Mouse (Mus musculus) thymus, adult 2 months (tissue): ENCODE results near the gene Gm49396. TPM values are rescaled to one million over a fixed set of nuclear protein-coding genes. Genes with fewer than 3 reads are reported as not detected.

Experiments
- DNase-seq: peaks from one replicate; pipeline ENCODE4 v3.0.0; 2021
- H3K27ac ChIP-seq: fragments of 200-500 bp; 2 replicates; pipeline ENCODE4 v1.5.1; 2012; ENCODE audit warnings: low read length, control low read depth; ENCODE audit not compliant: control insufficient read depth, insufficient read depth
- H3K27me3 ChIP-seq: fragments of 200-500 bp; 2 replicates; pipeline ENCODE4 v1.6.1; 2012; ENCODE audit warnings: mild to moderate bottlenecking, low read length, moderate library complexity, mixed read lengths; ENCODE audit not compliant: control insufficient read depth, insufficient read depth
- H3K36me3 ChIP-seq: fragments of 200-500 bp; 2 replicates; pipeline ENCODE4 v1.6.1; 2012; ENCODE audit warnings: mild to moderate bottlenecking, low read length, moderate library complexity; ENCODE audit not compliant: control insufficient read depth, insufficient read depth
- H3K4me1 ChIP-seq: fragments of 200-500 bp; replicated peaks from 2 replicates; pipeline ENCODE4 v1.6.1; 2012; ENCODE audit warnings: low read length; ENCODE audit not compliant: control insufficient read depth, insufficient read depth
- H3K4me3 ChIP-seq: fragments of 200-500 bp; 2 replicates; pipeline ENCODE4 v1.5.1; 2012; ENCODE audit warnings: mild to moderate bottlenecking, low read length, control low read depth, moderate library complexity; ENCODE audit not compliant: control insufficient read depth, insufficient read depth
- CTCF ChIP-seq: fragments of 200-500 bp; IDR thresholded peaks from 2 replicates; pipeline ENCODE4 v1.5.1; 2012; ENCODE audit warnings: mild to moderate bottlenecking, control low read depth, low read length, moderate library complexity, borderline replicate concordance; ENCODE audit not compliant: control insufficient read depth, poor library complexity, insufficient read depth; ENCODE audit errors: extremely low read depth
- POLR2A ChIP-seq: fragments of 200-500 bp; IDR thresholded peaks from 2 replicates; pipeline ENCODE4 v1.6.1; 2012; ENCODE audit warnings: mild to moderate bottlenecking, low read length, control low read depth, moderate library complexity; ENCODE audit not compliant: control insufficient read depth, poor library complexity, insufficient read depth; ENCODE audit errors: extremely low read depth
- WGBS: fragments of 180-500 bp; shearing (Covaris S2); methylation state at CpG from one replicate; pipeline ENCODE4 v1.1.7; 2018; 5-methylcytosine and 5-hydroxymethylcytosine counted together
- polyA plus RNA-seq: library from polyadenylated mRNA; depleted of rRNA; stranded (reverse); fragments of >200 nt; gene quantifications from 2 replicates; pipeline ENCODE4 v1.2.3, GENCODE M21; 2012

Gm49396 gene
- polyA plus RNA-seq, 1 experiment, result 8.8 TPM

- TF ChIP-seq CTCF (no peak), POLR2A (no peak)
- no peak for DNase-seq
- H3K4me1 ChIP-seq, result no peaks in the 10 kb centered on the region
- H3K36me3 ChIP-seq, result peaks cover 45% of the 10 kb centered on the region
- H3K4me3 ChIP-seq, result no peak overlapping the region
- 91% methylated on average over 10 of the region's 10 CpGs for WGBS
- no peak overlapping the region for H3K27ac ChIP-seq
- no peaks in the 10 kb centered on the region for H3K27me3 ChIP-seq
Measured at GRCm38 (mm10) chr7:30525954-30526353, 37.2 kb upstream of the Gm49396 start.

- Histone ChIP-seq H3K4me1 (no peaks in the 10 kb centered on the region), H3K36me3 (peaks cover 45% of the 10 kb centered on the region), H3K27me3 (no peaks in the 10 kb centered on the region), H3K4me3 (no peak overlapping the region), H3K27ac (no peak overlapping the region)
- TF ChIP-seq CTCF, result no peak
- no peak for TF ChIP-seq POLR2A
- WGBS, result 93% methylated on average over 17 of the region's 17 CpGs
- no peak for DNase-seq
Measured at GRCm38 (mm10) chr7:30526399-30526798, 36.7 kb upstream of the Gm49396 start.

DNA sequence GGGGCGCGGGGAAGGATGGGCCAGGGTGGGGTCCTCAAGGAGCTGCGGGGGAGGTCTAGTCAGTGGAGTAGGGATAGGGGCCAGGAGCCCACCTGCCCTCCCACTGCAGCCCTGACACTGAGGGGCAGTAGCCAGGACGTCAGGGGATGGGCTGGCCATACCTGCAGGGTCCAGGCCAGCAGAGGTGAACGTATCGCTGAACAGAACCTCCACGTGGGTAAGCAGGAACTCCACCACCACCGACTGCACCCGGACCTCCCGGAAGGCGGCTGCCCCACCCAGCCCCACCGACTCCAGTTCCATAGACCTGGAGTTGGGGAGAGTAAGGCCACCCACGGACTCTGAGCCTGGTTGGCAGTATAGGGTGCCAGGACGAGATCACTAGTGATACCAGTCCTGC, 36.2 kb upstream of the Gm49396 start:
- no peak for DNase-seq
- no peaks in the 10 kb centered on the region for H3K4me1 ChIP-seq
- no peaks in the 10 kb centered on the region for H3K27me3 ChIP-seq
- H3K27ac ChIP-seq, result no peak overlapping the region
- H3K4me3 ChIP-seq, result no peak overlapping the region
- TF ChIP-seq CTCF, result no peak
- no peak for TF ChIP-seq POLR2A
- peaks cover 48% of the 10 kb centered on the region for H3K36me3 ChIP-seq
- 95% methylated on average over 14 of the region's 14 CpGs for WGBS

GRCm38 (mm10) chr7:30531291-30531815, 31.8 kb upstream of the Gm49396 start:
- Histone ChIP-seq H3K4me3 (no peak overlapping the region), H3K4me1 (peaks cover 12% of the 10 kb centered on the region), H3K36me3 (peaks cover 44% of the 10 kb centered on the region), H3K27me3 (no peaks in the 10 kb centered on the region), H3K27ac (no peak overlapping the region)
- no peak for DNase-seq
- no peak for TF ChIP-seq CTCF
- TF ChIP-seq POLR2A, result no peak
- WGBS, result 86% methylated on average over 9 of the region's 9 CpGs

GRCm38 (mm10) chr7:30532931-30533330, 30.2 kb upstream of the Gm49396 start:
- no peak for DNase-seq
- 87% methylated on average over 8 of the region's 8 CpGs for WGBS
- Histone ChIP-seq H3K4me1 (peaks cover 12% of the 10 kb centered on the region), H3K27me3 (no peaks in the 10 kb centered on the region), H3K4me3 (no peak overlapping the region), H3K36me3 (peaks cover 31% of the 10 kb centered on the region), H3K27ac (no peak overlapping the region)
- TF ChIP-seq POLR2A (no peak), CTCF (no peak)

DNA sequence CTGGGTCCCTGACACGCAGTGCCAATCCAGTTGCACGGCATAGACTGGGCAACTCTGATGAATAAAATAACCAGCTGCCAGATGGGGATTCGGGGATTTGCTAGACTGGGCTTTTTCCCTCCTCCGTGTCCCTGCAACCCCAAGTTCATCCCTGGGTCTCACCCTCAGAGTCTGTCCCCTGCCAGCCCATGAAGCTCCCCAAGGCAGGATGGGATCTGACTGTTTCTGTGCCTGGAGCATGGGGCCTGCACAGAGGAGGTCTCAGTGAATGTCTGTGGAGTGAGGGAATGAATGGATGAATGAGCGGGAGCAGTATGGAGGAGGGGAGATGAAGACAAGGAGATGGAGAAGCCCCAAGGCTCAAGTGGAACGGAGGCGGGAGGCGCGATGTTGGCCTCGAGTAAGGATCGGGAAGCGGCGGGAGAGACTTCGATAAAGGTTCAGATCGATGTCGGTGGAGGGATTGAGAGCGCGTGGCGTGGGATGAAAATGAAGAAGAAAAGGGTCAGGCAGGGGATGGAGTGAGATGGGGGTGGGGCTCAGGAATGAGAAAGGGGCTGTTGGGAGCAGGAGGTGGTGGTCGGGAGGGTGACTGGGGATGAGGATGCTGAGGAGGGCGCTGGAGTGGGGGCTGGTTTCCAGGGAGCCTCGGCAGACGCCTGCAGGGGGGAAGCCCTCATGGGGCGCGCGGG, 29.1 kb upstream of the Gm49396 start:
- no peak for TF ChIP-seq POLR2A
- peak; percentile 25; the same call in 1 of the 2 replicates for TF ChIP-seq CTCF
- Histone ChIP-seq H3K27me3 (no peaks in the 10 kb centered on the region), H3K36me3 (peaks cover 20% of the 10 kb centered on the region), H3K27ac (no peak overlapping the region), H3K4me1 (peaks cover 12% of the 10 kb centered on the region), H3K4me3 (peak overlapping the region; percentile 80)
- peak; percentile 22 for DNase-seq
- 38% methylated on average over 26 of the region's 26 CpGs for WGBS
